Mouse (Mus musculus): ENCODE measurements at regions not wholly inside any gene's neighbourhood (a gene's known extent, or its start where the extent isn't known, plus 50 kb on each side); places are given as distances from the start of the nearest gene placed in this dataset.
"Not testable (repeated sequence)": the region's sequence is repeated elsewhere in the genome, so short reads cannot be mapped to it uniquely, and the experiment has no call there.

- no peak for DNase-seq (ENCODE audit: low spot score)
Measured at GRCm38 (mm10) chr7:137648621-137649020, 211.2 kb downstream of the Glrx3 start.

- no peak for DNase-seq (ENCODE audit: low spot score)
Measured at GRCm38 (mm10) chr7:137649650-137650049, 212.2 kb downstream of the Glrx3 start.

- no peak for DNase-seq (ENCODE audit: low spot score)
Measured at GRCm38 (mm10) chr7:137653837-137654236, 216.4 kb downstream of the Glrx3 start.

GRCm38 (mm10) chr7:137667165-137667564 is 229.8 kb downstream of the Glrx3 start:
- DNase-seq (ENCODE audit: low spot score) = no peak

- no peak for DNase-seq (ENCODE audit: low spot score)
Measured at GRCm38 (mm10) chr7:137671156-137671555, 233.7 kb downstream of the Glrx3 start.

DNA sequence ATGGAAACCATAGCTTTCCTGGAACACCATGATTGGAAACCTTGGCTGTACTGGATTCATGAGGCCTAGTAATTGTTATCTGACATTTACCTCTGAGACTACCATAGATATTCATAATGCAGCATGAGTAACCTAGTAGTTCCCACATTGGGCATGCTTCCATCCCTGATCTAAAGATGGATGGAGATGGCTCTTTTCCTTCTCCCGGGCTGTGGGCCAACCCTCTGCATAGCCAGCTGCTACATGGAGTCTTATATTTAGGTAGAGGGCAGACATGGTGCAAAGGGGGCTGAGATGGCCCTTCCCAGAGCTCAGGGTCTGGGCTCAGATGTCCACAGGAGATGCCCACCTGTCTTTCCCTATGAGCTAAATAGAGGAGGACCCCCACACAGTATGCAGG is 237.2 kb downstream of the Glrx3 start:
- DNase-seq (ENCODE audit: low spot score) = no peak

DNA sequence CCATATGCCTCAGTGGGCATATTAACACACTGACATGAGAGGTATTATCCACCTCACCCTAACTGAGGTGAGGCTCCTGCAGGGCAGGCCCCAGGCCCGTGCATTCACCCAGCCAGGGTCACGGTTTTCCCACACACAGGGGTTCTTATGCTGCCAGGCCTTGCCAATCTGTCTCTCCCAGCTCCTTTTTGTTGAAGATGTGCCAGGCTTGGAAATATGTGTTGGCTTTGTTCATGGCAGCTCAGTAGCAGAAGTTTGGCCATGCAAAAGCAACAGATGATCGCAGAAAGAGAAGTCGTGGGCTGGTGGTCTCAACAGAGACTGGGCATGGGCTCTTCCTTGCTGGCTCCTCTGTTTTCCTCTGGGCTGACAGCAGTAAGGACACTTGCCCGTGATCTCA is 238.0 kb downstream of the Glrx3 start:
- no peak for DNase-seq (ENCODE audit: low spot score)

DNA sequence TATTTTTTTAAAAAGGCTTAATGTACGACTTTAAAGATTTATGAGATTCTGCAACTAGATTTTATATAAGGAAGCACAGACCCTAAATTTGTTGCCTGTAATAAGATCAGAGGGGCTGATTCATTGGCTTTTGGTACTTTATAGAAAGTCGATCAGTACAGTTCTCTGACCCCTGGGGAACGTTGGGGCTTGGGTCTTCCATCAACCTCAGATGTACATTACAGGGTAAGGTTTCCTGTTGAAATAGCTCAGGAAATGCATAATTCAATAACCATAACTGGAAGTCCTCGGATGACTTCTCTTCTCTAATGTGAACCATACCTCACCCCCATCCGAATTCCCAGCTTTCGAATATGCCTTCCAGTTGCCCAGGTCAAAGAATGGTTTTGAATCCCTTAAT is 247.4 kb downstream of the Glrx3 start:
- DNase-seq (ENCODE audit: low spot score) = no peak

- DNase-seq (ENCODE audit: low spot score) = no peak
Measured at GRCm38 (mm10) chr7:137685320-137685719, 247.9 kb downstream of the Glrx3 start.

- no peak for DNase-seq (ENCODE audit: low spot score)
Measured at GRCm38 (mm10) chr7:137696831-137697230, 259.4 kb downstream of the Glrx3 start.

DNA sequence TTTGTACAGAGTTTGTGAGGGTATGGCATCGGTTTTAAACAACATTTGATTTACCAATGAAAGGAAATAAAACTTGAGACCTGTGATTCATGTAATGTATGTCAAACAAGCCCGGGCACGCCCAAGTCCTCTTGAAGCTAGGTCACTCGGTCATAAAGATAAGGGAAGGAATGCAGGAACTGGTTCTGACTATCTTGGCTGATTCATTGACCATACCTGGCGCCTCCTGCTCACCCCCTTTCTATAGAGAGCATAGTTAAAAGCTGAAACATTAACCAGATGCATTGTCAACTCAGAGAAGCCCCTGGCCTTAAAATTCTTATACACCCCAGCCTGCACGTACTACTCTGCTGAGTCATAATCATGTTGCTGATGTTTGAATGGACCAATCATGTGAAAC is 261.1 kb downstream of the Glrx3 start:
- DNase-seq (ENCODE audit: low spot score) = not testable (repeated sequence)

- DNase-seq (ENCODE audit: low spot score) = no peak
Measured at GRCm38 (mm10) chr7:137712862-137713261, 275.4 kb downstream of the Glrx3 start.

DNA sequence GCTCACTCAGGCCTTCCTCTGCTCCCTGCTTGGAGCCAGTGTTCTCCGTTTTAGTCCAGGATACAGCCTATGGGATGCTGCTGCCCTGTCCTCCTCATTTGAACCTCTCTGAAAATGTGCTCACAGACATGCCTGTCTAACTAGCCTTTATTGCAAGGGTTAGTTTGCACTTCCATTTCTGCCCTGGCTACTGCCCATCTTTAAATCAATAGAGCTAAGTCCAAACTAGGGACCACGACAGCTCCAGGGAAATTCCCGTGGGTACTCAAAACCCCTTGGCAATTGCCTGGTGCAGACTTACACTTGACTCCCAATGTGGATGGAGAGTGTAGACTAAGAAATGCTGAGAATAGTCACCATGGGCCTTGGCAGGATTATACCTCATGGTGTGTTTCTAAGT is 276.4 kb downstream of the Glrx3 start:
- DNase-seq (ENCODE audit: low spot score) = no peak

- no peak for DNase-seq (ENCODE audit: low spot score)
Measured at GRCm38 (mm10) chr7:137714318-137714962, 277.0 kb downstream of the Glrx3 start.

DNA sequence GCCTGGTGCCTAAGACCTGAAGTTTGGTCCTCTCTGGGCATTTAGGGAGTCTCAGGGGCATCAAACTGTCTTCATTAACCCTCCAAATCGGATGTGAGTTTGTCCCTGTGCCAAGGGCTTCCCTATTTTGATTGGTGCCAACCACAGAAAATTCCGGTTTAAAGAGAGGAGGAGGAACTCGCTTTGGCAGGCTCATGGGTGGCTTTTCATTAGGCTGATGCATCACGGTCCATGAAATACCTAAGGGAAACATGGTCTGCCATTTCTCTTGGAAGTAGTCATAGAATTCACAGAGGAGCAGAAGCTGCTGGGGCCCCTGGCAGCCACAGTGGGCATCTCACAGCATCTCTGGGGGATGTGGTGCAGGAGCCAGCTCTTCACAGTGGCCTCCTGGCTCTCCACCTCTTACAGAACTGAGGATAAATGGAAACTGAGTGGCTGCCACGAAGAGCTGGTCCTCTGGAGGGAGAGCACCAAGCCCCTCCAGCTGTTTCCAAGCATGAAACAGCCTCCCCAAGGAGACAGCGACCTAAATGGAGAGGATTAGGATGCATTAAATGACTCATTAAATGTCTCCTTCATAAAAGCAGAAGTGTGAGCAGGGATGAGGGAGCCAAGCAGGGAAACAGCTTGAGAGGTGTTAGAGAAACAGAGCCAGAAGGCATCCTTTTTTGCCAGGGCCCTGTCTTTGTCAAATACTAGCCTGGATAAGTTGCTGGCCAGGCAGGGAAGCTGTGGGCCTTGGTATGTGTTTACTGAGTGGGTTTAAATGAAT is 277.9 kb downstream of the Glrx3 start:
- no peak for DNase-seq (ENCODE audit: low spot score)

GRCm38 (mm10) chr7:137723361-137724040 is 286.1 kb downstream of the Glrx3 start:
- no peak for DNase-seq (ENCODE audit: low spot score)

- no peak for DNase-seq (ENCODE audit: low spot score)
Measured at GRCm38 (mm10) chr7:137726031-137726430, 288.6 kb downstream of the Glrx3 start.

GRCm38 (mm10) chr7:137735873-137736527 is 298.6 kb downstream of the Glrx3 start:
- no peak for DNase-seq (ENCODE audit: low spot score)

GRCm38 (mm10) chr7:137741702-137742101 is 304.3 kb downstream of the Glrx3 start:
- DNase-seq (ENCODE audit: low spot score) = no peak

DNA sequence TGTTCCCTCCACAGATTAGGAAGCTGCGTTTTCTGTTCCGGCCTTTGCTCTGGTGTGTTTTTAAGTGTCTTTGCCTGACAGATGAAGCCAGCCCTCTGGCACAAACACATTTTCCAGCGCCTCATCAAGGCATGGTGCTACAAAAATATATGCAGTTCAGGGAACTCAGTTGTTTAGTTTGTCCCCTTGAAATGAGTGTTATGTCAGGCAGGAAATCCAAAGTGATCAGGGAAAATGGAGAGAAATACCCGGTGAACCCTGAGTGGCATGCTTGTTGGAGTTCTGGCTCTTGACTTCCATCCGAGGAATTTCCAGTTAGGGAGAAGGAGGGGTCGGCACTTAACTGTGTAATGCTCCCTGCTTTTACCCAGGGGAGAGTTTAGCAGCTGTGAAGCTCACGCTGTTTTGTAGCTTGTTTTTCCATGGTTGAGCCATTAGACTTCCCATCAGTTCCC is 304.9 kb downstream of the Glrx3 start:
- DNase-seq (ENCODE audit: low spot score) = no peak

- DNase-seq (ENCODE audit: low spot score) = no peak
Measured at GRCm38 (mm10) chr7:137745575-137745974, 308.2 kb downstream of the Glrx3 start.

- DNase-seq (ENCODE audit: low spot score) = no peak
Measured at GRCm38 (mm10) chr7:137745991-137746390, 308.6 kb downstream of the Glrx3 start.

All from ovary, postnatal 10 days (tissue).